Mouse (Mus musculus) kidney, embryonic 15.5 days (tissue): ENCODE results near the gene Spats1. TPM values are rescaled to one million over a fixed set of nuclear protein-coding genes. Genes with fewer than 3 reads are reported as not detected.
A peak's percentile ranks its signal among the peaks of the same experiment; 100 is the strongest.

Experiments
- ATAC-seq: fragments of 200-750 bp; cut with Nextera tagmentation; replicated peaks from 2 replicates; pipeline ENCODE4 v1.8.0; 2017; ENCODE audit warnings: moderate TSS enrichment; ENCODE audit not compliant: low FRiP score
- H3K27ac ChIP-seq: fragments of 300-500 bp; sonication (generic); 2 replicates; pipeline ENCODE4 v1.5.1; 2015; ENCODE audit warnings: mild to moderate bottlenecking, inconsistent platforms
- H3K27me3 ChIP-seq: fragments of 300-500 bp; sonication (generic); 2 replicates; pipeline ENCODE4 v1.6.1; 2015; ENCODE audit warnings: inconsistent platforms
- H3K36me3 ChIP-seq: fragments of 300-500 bp; sonication (generic); 2 replicates; pipeline ENCODE4 v1.6.1; 2015; ENCODE audit warnings: inconsistent platforms
- H3K4me1 ChIP-seq: fragments of 300-500 bp; sonication (generic); 2 replicates; pipeline ENCODE4 v1.6.1; 2015; ENCODE audit warnings: inconsistent platforms
- H3K4me2 ChIP-seq: fragments of 300-500 bp; sonication (generic); 2 replicates; pipeline ENCODE4 v1.6.1; 2015; ENCODE audit warnings: moderate library complexity, mild to moderate bottlenecking, inconsistent platforms
- H3K4me3 ChIP-seq: fragments of 300-500 bp; sonication (generic); replicated peaks from 2 replicates; pipeline ENCODE4 v1.5.1; 2015; ENCODE audit warnings: mild to moderate bottlenecking, inconsistent platforms
- H3K9ac ChIP-seq: fragments of 300-500 bp; sonication (generic); 2 replicates; pipeline ENCODE4 v1.6.1; 2015; ENCODE audit warnings: mild to moderate bottlenecking, inconsistent platforms
- H3K9me3 ChIP-seq: fragments of 300-500 bp; sonication (generic); replicated peaks from 2 replicates; pipeline ENCODE4 v1.6.1; 2016; ENCODE audit warnings: inconsistent platforms
- WGBS: fragments of 180-500 bp; shearing (Covaris S2); methylation state at CpG from one replicate; pipeline ENCODE4 v1.1.7; 2015; ENCODE audit warnings: mixed read lengths; 5-methylcytosine and 5-hydroxymethylcytosine counted together
- polyA plus RNA-seq: library from polyadenylated mRNA; unstranded; fragments of >200 nt; fragmentation: Nextera tagmentation; extraction: Ambion mirVana; gene quantifications from 2 replicates; pipeline ENCODE4 v1.2.1, GENCODE M21; 2015

Gene Spats1
- polyA plus RNA-seq: 0.29 and 0.48 TPM in 2 replicates

GRCm38 (mm10) chr17:45474669-45475465 is at the start of gene Spats1:
Gene Spats1 (minus strand): TSS chr17:45475415.
- H3K27ac ChIP-seq: no peak within 1 kb of the TSS
- H3K9ac ChIP-seq: no peak within 1 kb of the TSS
- H3K4me1 ChIP-seq: peaks cover 7% of the 10 kb centered on the region
- 5% methylated on average over 30 of the region's 30 CpGs for WGBS
- H3K27me3 ChIP-seq: peaks cover 34% of the 10 kb centered on the region
- H3K36me3 ChIP-seq: no peaks in the 10 kb centered on the region
- peak within 1 kb of the TSS; percentile 75 for H3K4me2 ChIP-seq
- ATAC-seq: peak; percentile 43; the same call in 1 of the 2 replicates
- no peaks in the 10 kb centered on the region for H3K9me3 ChIP-seq
- peak within 1 kb of the TSS; percentile 47 for H3K4me3 ChIP-seq

GRCm38 (mm10) chr17:45524961-45525360 is 49.7 kb upstream of the Spats1 start:
- H3K36me3 ChIP-seq: 0 out of 2 replicates have a peak, but pooled peaks cover 6% of the 10 kb centered on the region
- no peak overlapping the region for H3K27ac ChIP-seq
- H3K9ac ChIP-seq: no peak overlapping the region
- WGBS: 42% methylated on average over 4 of the region's 4 CpGs
- ATAC-seq: no peak
- no peak overlapping the region for H3K4me2 ChIP-seq
- H3K9me3 ChIP-seq: no peaks in the 10 kb centered on the region
- H3K4me1 ChIP-seq: peaks cover 15% of the 10 kb centered on the region
- no peak overlapping the region for H3K4me3 ChIP-seq
- H3K27me3 ChIP-seq: peaks cover 58% of the 10 kb centered on the region

GRCm38 (mm10) chr17:45523263-45523662 is 48.0 kb upstream of the Spats1 start, which contains the start of gene Tcte1:
Gene Tcte1 (plus strand): TSS chr17:45523434.
- WGBS: under 1% methylated on average over 21 of the region's 21 CpGs
- H3K9ac ChIP-seq: peak within 1 kb of the TSS; percentile 53; the same call in 1 of the 2 replicates

GRCm38 (mm10) chr17:45520136-45520535 is 44.9 kb upstream of the Spats1 start:
- Histone ChIP-seq H3K27me3 (peaks cover 22% of the 10 kb centered on the region), H3K4me1 (peaks cover 15% of the 10 kb centered on the region), H3K4me3 (no peak overlapping the region), H3K4me2 (no peak overlapping the region), H3K36me3 (peaks cover 34% of the 10 kb centered on the region), H3K27ac (no peak overlapping the region), H3K9me3 (no peaks in the 10 kb centered on the region), H3K9ac (no peak overlapping the region)
- WGBS: 79% methylated on average over 11 of the region's 11 CpGs
- no peak for ATAC-seq

More at GRCm38 (mm10) chr17:45523263-45523662, 48.0 kb upstream of the Spats1 start, which contains the start of gene Tcte1:
- ATAC-seq: peak; percentile 66; the same call in 1 of the 2 replicates
- peaks cover 23% of the 10 kb centered on the region for H3K36me3 ChIP-seq
- H3K4me1 ChIP-seq: peaks cover 15% of the 10 kb centered on the region
- H3K9me3 ChIP-seq: no peaks in the 10 kb centered on the region
- peaks cover 44% of the 10 kb centered on the region for H3K27me3 ChIP-seq
- no peak within 1 kb of the TSS for H3K27ac ChIP-seq
- peak within 1 kb of the TSS; percentile 80 for H3K4me2 ChIP-seq
- peak within 1 kb of the TSS; percentile 43 for H3K4me3 ChIP-seq

- no peak overlapping the region for H3K4me2 ChIP-seq
- WGBS: 72% methylated on average over 12 of the region's 12 CpGs
- H3K9ac ChIP-seq: no peak overlapping the region
- no peak for ATAC-seq
- H3K4me3 ChIP-seq: no peak overlapping the region
- H3K4me1 ChIP-seq: peaks cover 15% of the 10 kb centered on the region
- no peak overlapping the region for H3K27ac ChIP-seq
- peaks cover 34% of the 10 kb centered on the region for H3K36me3 ChIP-seq
- H3K9me3 ChIP-seq: no peaks in the 10 kb centered on the region
- H3K27me3 ChIP-seq: peaks cover 12% of the 10 kb centered on the region
These were observed 43.7 kb upstream of the Spats1 start for GRCm38 (mm10) chr17:45518766-45519475.

GRCm38 (mm10) chr17:45517549-45518215 is 42.5 kb upstream of the Spats1 start:
- no peak for ATAC-seq
- peaks cover 3% of the 10 kb centered on the region for H3K4me1 ChIP-seq
- no peak overlapping the region for H3K27ac ChIP-seq
- no peak overlapping the region for H3K4me3 ChIP-seq
- no peaks in the 10 kb centered on the region for H3K9me3 ChIP-seq
- H3K27me3 ChIP-seq: 0 out of 2 replicates have a peak, but pooled peaks cover 6% of the 10 kb centered on the region
- 89% methylated on average over 28 of the region's 28 CpGs for WGBS
- H3K9ac ChIP-seq: no peak overlapping the region
- no peak overlapping the region for H3K4me2 ChIP-seq
- peaks cover 34% of the 10 kb centered on the region for H3K36me3 ChIP-seq

- no peak for ATAC-seq
- Histone ChIP-seq H3K9me3 (no peaks in the 10 kb centered on the region), H3K4me1 (0 out of 2 replicates have a peak, but pooled peaks cover 1% of the 10 kb centered on the region), H3K36me3 (peaks cover 34% of the 10 kb centered on the region), H3K4me2 (no peak overlapping the region), H3K9ac (no peak overlapping the region), H3K27me3 (0 out of 2 replicates have a peak, but pooled peaks cover under 1% of the 10 kb centered on the region), H3K4me3 (no peak overlapping the region), H3K27ac (no peak overlapping the region)
- whole genome bisulfite sequencing: 92% methylated on average over 21 of the region's 21 CpGs
These were observed 41.9 kb upstream of the Spats1 start for GRCm38 (mm10) chr17:45517135-45517534.

GRCm38 (mm10) chr17:45516488-45516887 is 41.3 kb upstream of the Spats1 start:
- Histone ChIP-seq H3K36me3 (peaks cover 34% of the 10 kb centered on the region), H3K9ac (no peak overlapping the region), H3K27me3 (no peaks in the 10 kb centered on the region), H3K9me3 (no peaks in the 10 kb centered on the region), H3K4me3 (no peak overlapping the region), H3K4me2 (no peak overlapping the region), H3K27ac (no peak overlapping the region), H3K4me1 (no peaks in the 10 kb centered on the region)
- WGBS: 51% methylated on average over 8 of the region's 8 CpGs
- ATAC-seq: no peak

- ATAC-seq: no peak
- Histone ChIP-seq H3K4me2 (no peak overlapping the region), H3K27me3 (no peaks in the 10 kb centered on the region), H3K4me3 (no peak overlapping the region), H3K4me1 (no peaks in the 10 kb centered on the region), H3K9me3 (no peaks in the 10 kb centered on the region), H3K9ac (no peak overlapping the region), H3K36me3 (peaks cover 39% of the 10 kb centered on the region), H3K27ac (no peak overlapping the region)
- 86% methylated on average over 10 of the region's 10 CpGs for WGBS
These were observed 40.6 kb upstream of the Spats1 start for GRCm38 (mm10) chr17:45515806-45516205.

GRCm38 (mm10) chr17:45515204-45515726 is 40.0 kb upstream of the Spats1 start:
- 64% methylated on average over 15 of the region's 15 CpGs for WGBS
- H3K4me2 ChIP-seq: no peak overlapping the region
- no peaks in the 10 kb centered on the region for H3K9me3 ChIP-seq
- no peak overlapping the region for H3K4me3 ChIP-seq
- ATAC-seq: no peak
- no peaks in the 10 kb centered on the region for H3K4me1 ChIP-seq
- peaks cover 41% of the 10 kb centered on the region for H3K36me3 ChIP-seq
- no peak overlapping the region for H3K27ac ChIP-seq
- no peaks in the 10 kb centered on the region for H3K27me3 ChIP-seq
- H3K9ac ChIP-seq: no peak overlapping the region

GRCm38 (mm10) chr17:45511757-45512156 is 36.5 kb upstream of the Spats1 start:
- H3K4me3 ChIP-seq: no peak overlapping the region
- no peak overlapping the region for H3K9ac ChIP-seq
- H3K36me3 ChIP-seq: peaks cover 28% of the 10 kb centered on the region
- no peak overlapping the region for H3K4me2 ChIP-seq
- H3K4me1 ChIP-seq: peaks cover 9% of the 10 kb centered on the region
- H3K27ac ChIP-seq: no peak overlapping the region
- ATAC-seq: no peak
- 92% methylated on average over 4 of the region's 4 CpGs for WGBS
- H3K9me3 ChIP-seq: no peaks in the 10 kb centered on the region
- H3K27me3 ChIP-seq: no peaks in the 10 kb centered on the region
